Mouse (Mus musculus): ENCODE data around the gene Fry. TPM values are rescaled to one million over a fixed set of nuclear protein-coding genes. Genes with fewer than 3 reads are reported as not detected.

Gene Fry
- polyA plus RNA-seq, 1 experiment from 2014 or later: 18.2 TPM

GRCm38 (mm10) chr5:150134651-150135050 lies 16.2 kb downstream of the Fry start:
- no peak for ATAC-seq (ENCODE audit: low FRiP score)
- WGBS: 89% methylated on average over 3 of the region's 3 CpGs
- no peak overlapping the region for H3K9ac ChIP-seq

GRCm38 (mm10) chr5:150135529-150135928 lies 17.1 kb downstream of the Fry start:
- Histone ChIP-seq H3K9ac (no peak overlapping the region), H3K27me3 (no peaks in the 10 kb centered on the region), H3K4me2 (no peak overlapping the region), H3K4me1 (no peaks in the 10 kb centered on the region), H3K4me3 (replicated peaks) (no peak overlapping the region), H3K27ac (no peak overlapping the region), H3K36me3 (replicated peaks) (no peaks in the 10 kb centered on the region), H3K9me3 (no peaks in the 10 kb centered on the region; the same call in 1 of the 2 replicates)
- 93% methylated on average over 13 of the region's 13 CpGs for WGBS
- ATAC-seq (ENCODE audit: low FRiP score): no peak

More at GRCm38 (mm10) chr5:150134651-150135050, 16.2 kb downstream of the Fry start:
- H3K4me3 ChIP-seq (replicated peaks): no peak overlapping the region
- H3K4me2 ChIP-seq: no peak overlapping the region
- H3K27me3 ChIP-seq: no peaks in the 10 kb centered on the region
- H3K4me1 ChIP-seq: no peaks in the 10 kb centered on the region
- no peaks in the 10 kb centered on the region for H3K36me3 ChIP-seq (replicated peaks)
- H3K27ac ChIP-seq: no peak overlapping the region
- H3K9me3 ChIP-seq: no peaks in the 10 kb centered on the region; the same call in 1 of the 2 replicates

- H3K36me3 ChIP-seq (replicated peaks): no peaks in the 10 kb centered on the region
- no peaks in the 10 kb centered on the region; the same call in 1 of the 2 replicates for H3K9me3 ChIP-seq
- no peak overlapping the region for H3K4me3 ChIP-seq (replicated peaks)
- no peak overlapping the region for H3K27ac ChIP-seq
- H3K27me3 ChIP-seq: no peaks in the 10 kb centered on the region
- H3K4me1 ChIP-seq: no peaks in the 10 kb centered on the region
- no peak overlapping the region for H3K4me2 ChIP-seq
- WGBS: 71% methylated on average over 9 of the region's 9 CpGs
- H3K9ac ChIP-seq: no peak overlapping the region
- no peak for ATAC-seq (ENCODE audit: low FRiP score)
These were observed 19.5 kb downstream of the Fry start for GRCm38 (mm10) chr5:150137772-150138451.

- WGBS: 72% methylated on average over 2 of the region's 2 CpGs
These were observed 22.1 kb downstream of the Fry start for GRCm38 (mm10) chr5:150140513-150140912.

GRCm38 (mm10) chr5:150145967-150146366 lies 27.5 kb downstream of the Fry start:
- H3K9me3 ChIP-seq: no peaks in the 10 kb centered on the region
- no peak overlapping the region for H3K27ac ChIP-seq
- WGBS: 82% methylated on average over 3 of the region's 3 CpGs
- no peaks in the 10 kb centered on the region for H3K4me1 ChIP-seq
- H3K4me3 ChIP-seq (replicated peaks): no peak overlapping the region
- H3K4me2 ChIP-seq: no peak overlapping the region
- H3K36me3 ChIP-seq (replicated peaks): no peaks in the 10 kb centered on the region
- no peak overlapping the region for H3K9ac ChIP-seq
- H3K27me3 ChIP-seq: no peaks in the 10 kb centered on the region
- no peak for ATAC-seq (ENCODE audit: low FRiP score)

More at GRCm38 (mm10) chr5:150140513-150140912, 22.1 kb downstream of the Fry start:
- Histone ChIP-seq H3K4me2 (no peak overlapping the region), H3K9ac (no peak overlapping the region), H3K4me1 (no peaks in the 10 kb centered on the region), H3K27me3 (no peaks in the 10 kb centered on the region), H3K27ac (no peak overlapping the region), H3K36me3 (replicated peaks) (no peaks in the 10 kb centered on the region), H3K4me3 (replicated peaks) (no peak overlapping the region), H3K9me3 (no peaks in the 10 kb centered on the region; the same call in 1 of the 2 replicates)
- no peak for ATAC-seq (ENCODE audit: low FRiP score)

- Histone ChIP-seq H3K36me3 (replicated peaks) (no peaks in the 10 kb centered on the region), H3K27me3 (no peaks in the 10 kb centered on the region), H3K27ac (no peak overlapping the region), H3K9ac (no peak overlapping the region), H3K4me1 (no peaks in the 10 kb centered on the region), H3K9me3 (no peaks in the 10 kb centered on the region), H3K4me2 (no peak overlapping the region), H3K4me3 (replicated peaks) (no peak overlapping the region)
- WGBS: 94% methylated on average over 4 of the region's 4 CpGs
- ATAC-seq (ENCODE audit: low FRiP score): no peak
These were observed 28.2 kb downstream of the Fry start for GRCm38 (mm10) chr5:150146612-150147011.

- Histone ChIP-seq H3K36me3 (replicated peaks) (no peaks in the 10 kb centered on the region), H3K4me1 (peaks cover 2% of the 10 kb centered on the region; the same call in 1 of the 2 replicates), H3K4me2 (no peak overlapping the region), H3K9me3 (no peaks in the 10 kb centered on the region), H3K27ac (no peak overlapping the region), H3K4me3 (replicated peaks) (no peak overlapping the region), H3K27me3 (no peaks in the 10 kb centered on the region), H3K9ac (no peak overlapping the region)
- WGBS: 81% methylated on average over 11 of the region's 11 CpGs
- no peak for ATAC-seq (ENCODE audit: low FRiP score)
These were observed 31.3 kb downstream of the Fry start for GRCm38 (mm10) chr5:150149725-150150124.

GRCm38 (mm10) chr5:150150986-150151385 lies 32.5 kb downstream of the Fry start:
- H3K27ac ChIP-seq: no peak overlapping the region
- H3K9me3 ChIP-seq: no peaks in the 10 kb centered on the region
- 92% methylated on average over 4 of the region's 4 CpGs for WGBS
- H3K27me3 ChIP-seq: no peaks in the 10 kb centered on the region
- H3K4me2 ChIP-seq: no peak overlapping the region
- H3K4me3 ChIP-seq (replicated peaks): no peak overlapping the region
- no peak overlapping the region for H3K9ac ChIP-seq
- H3K36me3 ChIP-seq (replicated peaks): no peaks in the 10 kb centered on the region
- peaks cover 2% of the 10 kb centered on the region; the same call in 1 of the 2 replicates for H3K4me1 ChIP-seq
- no peak for ATAC-seq (ENCODE audit: low FRiP score)

GRCm38 (mm10) chr5:150152071-150152879 lies 33.8 kb downstream of the Fry start:
- Histone ChIP-seq H3K27ac (no peak overlapping the region), H3K4me1 (peaks cover 2% of the 10 kb centered on the region; the same call in 1 of the 2 replicates), H3K4me3 (replicated peaks) (no peak overlapping the region), H3K9me3 (no peaks in the 10 kb centered on the region), H3K4me2 (no peak overlapping the region), H3K27me3 (no peaks in the 10 kb centered on the region), H3K9ac (no peak overlapping the region), H3K36me3 (replicated peaks) (no peaks in the 10 kb centered on the region)
- WGBS: 73% methylated on average over 22 of the region's 22 CpGs
- ATAC-seq (ENCODE audit: low FRiP score): no peak

GRCm38 (mm10) chr5:150152880-150153281 lies 34.4 kb downstream of the Fry start:
- Histone ChIP-seq H3K9ac (no peak overlapping the region), H3K27me3 (no peaks in the 10 kb centered on the region)
- no peak for ATAC-seq (ENCODE audit: low FRiP score)

GRCm38 (mm10) chr5:150155388-150155787 lies 36.9 kb downstream of the Fry start:
- no peak overlapping the region for H3K4me3 ChIP-seq (replicated peaks)
- no peaks in the 10 kb centered on the region for H3K9me3 ChIP-seq
- no peak for ATAC-seq (ENCODE audit: low FRiP score)
- 89% methylated on average over 8 of the region's 8 CpGs for WGBS
- H3K4me1 ChIP-seq: peaks cover 2% of the 10 kb centered on the region; the same call in 1 of the 2 replicates
- H3K27me3 ChIP-seq: no peaks in the 10 kb centered on the region
- no peaks in the 10 kb centered on the region for H3K36me3 ChIP-seq (replicated peaks)
- H3K9ac ChIP-seq: no peak overlapping the region
- H3K4me2 ChIP-seq: no peak overlapping the region
- H3K27ac ChIP-seq: no peak overlapping the region

More at GRCm38 (mm10) chr5:150152880-150153281, 34.4 kb downstream of the Fry start:
- Histone ChIP-seq H3K4me1 (peaks cover 2% of the 10 kb centered on the region; the same call in 1 of the 2 replicates), H3K4me3 (replicated peaks) (no peak overlapping the region), H3K9me3 (no peaks in the 10 kb centered on the region), H3K27ac (no peak overlapping the region), H3K36me3 (replicated peaks) (no peaks in the 10 kb centered on the region), H3K4me2 (no peak overlapping the region)
- 79% methylated on average over 10 of the region's 10 CpGs for WGBS

- ATAC-seq (ENCODE audit: low FRiP score): no peak
- Histone ChIP-seq H3K9ac (no peak overlapping the region), H3K27ac (no peak overlapping the region), H3K4me3 (replicated peaks) (no peak overlapping the region), H3K4me2 (no peak overlapping the region), H3K4me1 (peaks cover 2% of the 10 kb centered on the region; the same call in 1 of the 2 replicates), H3K27me3 (no peaks in the 10 kb centered on the region), H3K36me3 (replicated peaks) (no peaks in the 10 kb centered on the region), H3K9me3 (no peaks in the 10 kb centered on the region)
- 87% methylated on average over 16 of the region's 16 CpGs for WGBS
These were observed 37.8 kb downstream of the Fry start for GRCm38 (mm10) chr5:150156063-150156786.
